ENCODE assay signal across 32 mouse cellular contexts in genomic region chr3:28149656-28150256, GRCm38 (mm10).
DNase-seq lines count a peak whose midpoint lies in the region; ATAC-seq and TF ChIP-seq lines count a peak whose summit lies in the region.
"Had no signal": no experiment of that assay in that cellular context is flagged by ENCODE, and none has a peak within 500 bp of the region (broad histone marks: within the 10 kb centered on the region; RNA-seq: fewer than 3 reads in every experiment).

No protein-coding gene starts in this region.

- no peaks in the 10 kb centered on the region for H3K36me3 ChIP-seq in lung, embryonic 15.5 days
- H3K36me3 ChIP-seq: embryonic facial prominence, embryonic 12.5 days; G1E; limb, embryonic 13.5 days; liver, embryonic 13.5 days; midbrain, embryonic 10.5 days; neural tube, embryonic 15.5 days; stomach, embryonic 15.5 days had no signal

- TF ChIP-seq POLR2A in lung, adult 2 months (IDR thresholded peaks at IDR 0.05; ENCODE audit: borderline replicate concordance, extremely low read depth, low read depth, low read length): no peak

- no peaks in the 10 kb centered on the region for H3K4me1 ChIP-seq in lung, embryonic 15.5 days
- H3K4me1 ChIP-seq in lung, adult 2 months (ENCODE audit: control insufficient read depth, insufficient read depth, low read length): no peaks in the 10 kb centered on the region
- H3K4me1 ChIP-seq: embryonic facial prominence, embryonic 12.5 days; heart, embryonic 12.5 days; limb, embryonic 13.5 days; liver, embryonic 13.5 days; midbrain, embryonic 10.5 days; neural tube, embryonic 15.5 days; stomach, embryonic 15.5 days had no signal

- no peak overlapping the region for H3K4me2 ChIP-seq in lung, embryonic 15.5 days
- H3K4me2 ChIP-seq: embryonic facial prominence, embryonic 12.5 days; heart, embryonic 12.5 days; limb, embryonic 13.5 days; liver, embryonic 13.5 days; neural tube, embryonic 15.5 days; stomach, embryonic 15.5 days had no signal

- no peak overlapping the region for H3K9ac ChIP-seq in lung, embryonic 15.5 days
- H3K9ac ChIP-seq: embryonic facial prominence, embryonic 12.5 days; forebrain, postnatal 0 days; heart, embryonic 12.5 days; limb, embryonic 13.5 days; liver, embryonic 13.5 days; neural tube, embryonic 15.5 days; stomach, embryonic 15.5 days had no signal

- 55% methylated on average over 2 of the region's 2 CpGs for WGBS in lung, embryonic 15.5 days
- 68% methylated on average over 2 of the region's 2 CpGs for WGBS in lung, adult 2 months

- no peaks in the 10 kb centered on the region for H3K9me3 ChIP-seq in lung, embryonic 15.5 days
- H3K9me3 ChIP-seq: G1E; neural tube, embryonic 15.5 days; stomach, embryonic 15.5 days had no signal

- peak; percentile 47 for DNase-seq in left cerebral cortex, adult 11 months (ENCODE audit: low spot score)
- no peak for DNase-seq in left cerebral cortex, postnatal 36 days (ENCODE audit: low spot score in 2 of 2)
- no peak for DNase-seq in lung, adult 2 months
- DNase-seq in right cerebral cortex, adult 2 months (ENCODE audit: low spot score in 2 of 2): peak; percentile 54 to 59
- DNase-seq in right cerebral cortex, postnatal 10 days (ENCODE audit: low spot score in 2 of 2): no peak
- no peak for DNase-seq in cerebellum, adult 18-20 months
- DNase-seq: adrenal gland, adult 2 months; B cell, adult 2 months; cerebellum, adult 11-12 months; cerebellum, postnatal 14 days; forebrain, postnatal 0 days; gastrocnemius, postnatal 14 days; heart, adult 18-20 months; heart, postnatal 10 days; kidney, adult 9 months; kidney, postnatal 14 days; layer of hippocampus, postnatal 36 days; liver, embryonic 13.5 days; thymus, adult 18-20 months; thymus, postnatal 36 days had no signal

- peak; percentile 52; the same call in 1 of the 2 replicates for ATAC-seq in lung, embryonic 15.5 days (ENCODE audit: borderline replicate concordance, extremely low read depth, low FRiP score, low TSS enrichment)
- ATAC-seq: forebrain, postnatal 0 days; hindbrain, postnatal 0 days; intestine, embryonic 16.5 days; Patski had no signal

- no peaks in the 10 kb centered on the region for H3K27me3 ChIP-seq in lung, embryonic 15.5 days
- H3K27me3 ChIP-seq: CH12.LX; embryonic facial prominence, embryonic 12.5 days; heart, embryonic 12.5 days; limb, embryonic 13.5 days; liver, embryonic 13.5 days; neural tube, embryonic 15.5 days; Patski; stomach, embryonic 15.5 days had no signal

- no peak for TF ChIP-seq CTCF in lung, adult 2 months (IDR thresholded peaks at IDR 0.05; ENCODE audit: insufficient read depth, low read length)

- no peak overlapping the region for H3K4me3 ChIP-seq in lung, embryonic 15.5 days
- H3K4me3 ChIP-seq in lung, adult 2 months (replicated peaks; ENCODE audit: extremely low read depth, low read depth, low read length): no peak overlapping the region
- H3K4me3 ChIP-seq: embryonic facial prominence, embryonic 12.5 days; heart, embryonic 12.5 days; limb, embryonic 13.5 days; liver, embryonic 13.5 days; midbrain, embryonic 10.5 days; neural tube, embryonic 15.5 days; stomach, embryonic 15.5 days had no signal

- H3K27ac ChIP-seq in lung, embryonic 15.5 days: no peak overlapping the region
- H3K27ac ChIP-seq: embryonic facial prominence, embryonic 12.5 days; hindbrain, postnatal 0 days; limb, embryonic 13.5 days; liver, embryonic 13.5 days; midbrain, embryonic 10.5 days; neural tube, embryonic 15.5 days; stomach, embryonic 15.5 days had no signal

- intact Hi-C loops in left cerebral cortex, postnatal 36 days (cut with DNase I): no loop called here

Comparison
In these comparisons a context has a peak if more than half of its experiments do, and no peak if none do; other contexts are left out.
1. DNase-seq: peak in left cerebral cortex, adult 11 months (single experiment) and right cerebral cortex, adult 2 months (2 of 2); none in left cerebral cortex, postnatal 36 days (0 of 2), lung, adult 2 months (single experiment), right cerebral cortex, postnatal 10 days (0 of 2) and cerebellum, adult 18-20 months (0 of 2).